Mouse (Mus musculus): ENCODE results near the gene Tbl1xr1. TPM values are rescaled to one million over a fixed set of nuclear protein-coding genes. Genes with fewer than 3 reads are reported as not detected.
A peak's percentile ranks its signal among the peaks of the same experiment; 100 is the strongest.

The Tbl1xr1 gene
- polyA plus RNA-seq, 1 experiment from 2014 or later: 10.0 TPM

GRCm38 (mm10) chr3:22091266-22091550, 14.8 kb downstream of the Tbl1xr1 start:
- Histone ChIP-seq H3K9ac (no peak overlapping the region), H3K9me3 (replicated peaks) (no peaks in the 10 kb centered on the region), H3K4me2 (no peak overlapping the region), H3K27ac (no peak overlapping the region; the same call in 1 of the 2 replicates), H3K4me1 (replicated peaks) (peaks cover 38% of the 10 kb centered on the region), H3K36me3 (no peaks in the 10 kb centered on the region), H3K27me3 (no peaks in the 10 kb centered on the region), H3K4me3 (no peak overlapping the region)
- 68% methylated on average over 3 of the region's 3 CpGs for WGBS
- ATAC-seq (replicated peaks; ENCODE audit: insufficient number of reproducible peaks, insufficient read depth, low FRiP score, low read depth): no peak

GRCm38 (mm10) chr3:22091681-22092080, 15.2 kb downstream of the Tbl1xr1 start:
- no peak overlapping the region for H3K27ac ChIP-seq
- H3K4me1 ChIP-seq (replicated peaks): peaks cover 38% of the 10 kb centered on the region
- 83% methylated on average over 3 of the region's 3 CpGs for WGBS
- no peak for ATAC-seq (replicated peaks; ENCODE audit: insufficient number of reproducible peaks, insufficient read depth, low FRiP score, low read depth)
- no peak overlapping the region for H3K9ac ChIP-seq
- no peaks in the 10 kb centered on the region for H3K27me3 ChIP-seq
- no peaks in the 10 kb centered on the region for H3K36me3 ChIP-seq
- no peaks in the 10 kb centered on the region for H3K9me3 ChIP-seq (replicated peaks)
- no peak overlapping the region for H3K4me3 ChIP-seq
- no peak overlapping the region for H3K4me2 ChIP-seq

GRCm38 (mm10) chr3:22092784-22093183, 16.3 kb downstream of the Tbl1xr1 start:
- Histone ChIP-seq H3K4me3 (no peak overlapping the region), H3K9me3 (replicated peaks) (no peaks in the 10 kb centered on the region), H3K4me1 (replicated peaks) (peaks cover 38% of the 10 kb centered on the region), H3K36me3 (no peaks in the 10 kb centered on the region), H3K27me3 (no peaks in the 10 kb centered on the region), H3K4me2 (no peak overlapping the region), H3K27ac (no peak overlapping the region), H3K9ac (no peak overlapping the region)
- no peak for ATAC-seq (replicated peaks; ENCODE audit: insufficient number of reproducible peaks, insufficient read depth, low FRiP score, low read depth)
- WGBS: 63% methylated on average over 5 of the region's 5 CpGs

- no peak overlapping the region for H3K4me2 ChIP-seq
- 48% methylated on average over 5 of the region's 5 CpGs for WGBS
- H3K36me3 ChIP-seq: no peaks in the 10 kb centered on the region
- H3K27me3 ChIP-seq: no peaks in the 10 kb centered on the region
- no peak for ATAC-seq (replicated peaks; ENCODE audit: insufficient number of reproducible peaks, insufficient read depth, low FRiP score, low read depth)
- H3K4me1 ChIP-seq (replicated peaks): peaks cover 28% of the 10 kb centered on the region
- no peak overlapping the region for H3K27ac ChIP-seq
- H3K4me3 ChIP-seq: no peak overlapping the region
- H3K9me3 ChIP-seq (replicated peaks): no peaks in the 10 kb centered on the region
- H3K9ac ChIP-seq: no peak overlapping the region
Measured at GRCm38 (mm10) chr3:22103986-22104515, 27.6 kb downstream of the Tbl1xr1 start.

GRCm38 (mm10) chr3:22105471-22105870, 29.0 kb downstream of the Tbl1xr1 start:
- H3K9ac ChIP-seq: no peak overlapping the region
- no peak overlapping the region for H3K4me2 ChIP-seq
- no peaks in the 10 kb centered on the region for H3K27me3 ChIP-seq
- H3K9me3 ChIP-seq (replicated peaks): no peaks in the 10 kb centered on the region
- WGBS: 68% methylated on average over 6 of the region's 6 CpGs
- no peaks in the 10 kb centered on the region for H3K36me3 ChIP-seq
- no peak overlapping the region for H3K4me3 ChIP-seq
- peaks cover 19% of the 10 kb centered on the region for H3K4me1 ChIP-seq (replicated peaks)
- no peak overlapping the region for H3K27ac ChIP-seq
- ATAC-seq (replicated peaks; ENCODE audit: insufficient number of reproducible peaks, insufficient read depth, low FRiP score, low read depth): no peak

- Histone ChIP-seq H3K27me3 (no peaks in the 10 kb centered on the region), H3K27ac (no peak overlapping the region), H3K9me3 (replicated peaks) (no peaks in the 10 kb centered on the region), H3K4me1 (replicated peaks) (peaks cover 19% of the 10 kb centered on the region), H3K36me3 (no peaks in the 10 kb centered on the region), H3K4me2 (no peak overlapping the region), H3K9ac (no peak overlapping the region), H3K4me3 (no peak overlapping the region)
- ATAC-seq (replicated peaks; ENCODE audit: insufficient number of reproducible peaks, insufficient read depth, low FRiP score, low read depth): no peak
Measured at GRCm38 (mm10) chr3:22108013-22108412, 31.6 kb downstream of the Tbl1xr1 start.

- WGBS: 64% methylated on average over 1 of the region's 1 CpGs
Measured at GRCm38 (mm10) chr3:22109651-22110050, 33.2 kb downstream of the Tbl1xr1 start.

GRCm38 (mm10) chr3:22113773-22114172, 37.3 kb downstream of the Tbl1xr1 start:
- Histone ChIP-seq H3K9me3 (replicated peaks) (no peaks in the 10 kb centered on the region), H3K36me3 (no peaks in the 10 kb centered on the region), H3K27me3 (no peaks in the 10 kb centered on the region), H3K4me1 (replicated peaks) (peaks cover 10% of the 10 kb centered on the region), H3K9ac (no peak overlapping the region), H3K4me2 (no peak overlapping the region), H3K4me3 (no peak overlapping the region), H3K27ac (no peak overlapping the region)
- ATAC-seq (replicated peaks; ENCODE audit: insufficient number of reproducible peaks, insufficient read depth, low FRiP score, low read depth): no peak
- 87% methylated on average over 4 of the region's 4 CpGs for WGBS

More at GRCm38 (mm10) chr3:22109651-22110050, 33.2 kb downstream of the Tbl1xr1 start:
- ATAC-seq (replicated peaks; ENCODE audit: insufficient number of reproducible peaks, insufficient read depth, low FRiP score, low read depth): no peak
- no peaks in the 10 kb centered on the region for H3K36me3 ChIP-seq
- peaks cover 10% of the 10 kb centered on the region for H3K4me1 ChIP-seq (replicated peaks)
- H3K9me3 ChIP-seq (replicated peaks): no peaks in the 10 kb centered on the region
- no peak overlapping the region for H3K4me3 ChIP-seq
- no peaks in the 10 kb centered on the region for H3K27me3 ChIP-seq
- no peak overlapping the region for H3K27ac ChIP-seq
- H3K4me2 ChIP-seq: no peak overlapping the region
- H3K9ac ChIP-seq: no peak overlapping the region

GRCm38 (mm10) chr3:22115221-22115620, 38.8 kb downstream of the Tbl1xr1 start:
- H3K4me1 ChIP-seq (replicated peaks): peaks cover 10% of the 10 kb centered on the region
- H3K4me3 ChIP-seq: no peak overlapping the region
- no peak overlapping the region for H3K27ac ChIP-seq
- H3K9me3 ChIP-seq (replicated peaks): no peaks in the 10 kb centered on the region
- 0 out of 2 replicates have a peak, but pooled peaks have one; percentile 58 for ATAC-seq (replicated peaks; ENCODE audit: insufficient number of reproducible peaks, insufficient read depth, low FRiP score, low read depth)
- no peak overlapping the region for H3K9ac ChIP-seq
- WGBS: 25% methylated on average over 2 of the region's 2 CpGs
- no peak overlapping the region for H3K4me2 ChIP-seq
- no peaks in the 10 kb centered on the region for H3K27me3 ChIP-seq
- no peaks in the 10 kb centered on the region for H3K36me3 ChIP-seq

- no peak overlapping the region for H3K9ac ChIP-seq
- H3K4me3 ChIP-seq: no peak overlapping the region
- no peak overlapping the region for H3K4me2 ChIP-seq
- no peaks in the 10 kb centered on the region for H3K36me3 ChIP-seq
- peaks cover 11% of the 10 kb centered on the region for H3K4me1 ChIP-seq (replicated peaks)
- ATAC-seq (replicated peaks; ENCODE audit: insufficient number of reproducible peaks, insufficient read depth, low FRiP score, low read depth): no peak
- no peaks in the 10 kb centered on the region for H3K27me3 ChIP-seq
- no peak overlapping the region for H3K27ac ChIP-seq
- H3K9me3 ChIP-seq (replicated peaks): no peaks in the 10 kb centered on the region
- 80% methylated on average over 3 of the region's 3 CpGs for WGBS
Measured at GRCm38 (mm10) chr3:22115678-22116077, 39.2 kb downstream of the Tbl1xr1 start.

- H3K9ac ChIP-seq: no peak overlapping the region
- H3K4me1 ChIP-seq (replicated peaks): peaks cover 14% of the 10 kb centered on the region
- H3K4me2 ChIP-seq: no peak overlapping the region
- ATAC-seq (replicated peaks; ENCODE audit: insufficient number of reproducible peaks, insufficient read depth, low FRiP score, low read depth): no peak
- H3K9me3 ChIP-seq (replicated peaks): no peaks in the 10 kb centered on the region
- WGBS: 64% methylated on average over 1 of the region's 1 CpGs
- H3K27me3 ChIP-seq: no peaks in the 10 kb centered on the region
- H3K27ac ChIP-seq: no peak overlapping the region
- H3K4me3 ChIP-seq: no peak overlapping the region
- no peaks in the 10 kb centered on the region for H3K36me3 ChIP-seq
Measured at GRCm38 (mm10) chr3:22116188-22116587, 39.7 kb downstream of the Tbl1xr1 start.

GRCm38 (mm10) chr3:22121741-22122140, 45.3 kb downstream of the Tbl1xr1 start:
- no peak overlapping the region for H3K4me3 ChIP-seq
- ATAC-seq (replicated peaks; ENCODE audit: insufficient number of reproducible peaks, insufficient read depth, low FRiP score, low read depth): no peak
- 47% methylated on average over 3 of the region's 3 CpGs for WGBS

More at GRCm38 (mm10) chr3:22121741-22122140, 45.3 kb downstream of the Tbl1xr1 start:
- H3K4me1 ChIP-seq (replicated peaks): peaks cover 29% of the 10 kb centered on the region
- 0 out of 2 replicates have a peak overlapping the region, but pooled peaks have one; percentile 20 for H3K27ac ChIP-seq
- no peak overlapping the region for H3K9ac ChIP-seq
- H3K4me2 ChIP-seq: no peak overlapping the region
- H3K9me3 ChIP-seq (replicated peaks): no peaks in the 10 kb centered on the region
- H3K36me3 ChIP-seq: no peaks in the 10 kb centered on the region
- no peaks in the 10 kb centered on the region for H3K27me3 ChIP-seq

Measured in heart, embryonic 15.5 days (tissue).